Mouse (Mus musculus) ES-E14 (cell line): ENCODE data around the gene Tecpr1. TPM values are rescaled to one million over a fixed set of nuclear protein-coding genes. Genes with fewer than 3 reads are reported as not detected.

Source experiments
- DNase-seq: peaks from one replicate; pipeline ENCODE4 v3.0.0-alpha.2; 2013; ENCODE audit warnings: low read depth, low spot score
- H3K27ac ChIP-seq: 2 replicates; pipeline ENCODE4 v1.5.1; 2012; ENCODE audit warnings: low read depth, mild to moderate bottlenecking, low read length, moderate library complexity, mixed read lengths; ENCODE audit not compliant: poor library complexity, insufficient read depth, severe bottlenecking
- H3K36me3 ChIP-seq: 2 replicates; pipeline ENCODE4 v1.6.1; 2012; ENCODE audit warnings: mild to moderate bottlenecking, low read length, moderate library complexity, mixed read lengths; ENCODE audit not compliant: control insufficient read depth, poor library complexity, insufficient read depth, severe bottlenecking
- H3K4me1 ChIP-seq, 2 experiments: fragments of 150-350 bp in 1 of 2; sonication (generic) in 1 of 2; 2 replicates each; pipeline ENCODE4 v1.6.1; 2012; ENCODE audit warnings: low read length in 2 of 2, mild to moderate bottlenecking in 1 of 2, mixed read lengths in 1 of 2; ENCODE audit not compliant: control insufficient read depth in 2 of 2, insufficient read depth in 2 of 2, poor library complexity in 1 of 2
- H3K4me3 ChIP-seq, 2 experiments: fragments of 150-350 bp in 1 of 2; sonication (generic) in 1 of 2; 2 replicates each; pipeline ENCODE4 v1.5.1; 2012; ENCODE audit warnings: low read length in 2 of 2, low read depth in 1 of 2, mild to moderate bottlenecking in 1 of 2, mixed read lengths in 1 of 2; ENCODE audit not compliant: insufficient read depth in 1 of 2, poor library complexity in 1 of 2, severe bottlenecking in 1 of 2
- H3K9ac ChIP-seq: 2 replicates; pipeline ENCODE4 v1.6.1; 2012; ENCODE audit warnings: low read depth, mild to moderate bottlenecking, low read length, mixed read lengths; ENCODE audit not compliant: poor library complexity, insufficient read depth, severe bottlenecking
- H3K9me3 ChIP-seq: fragments of 150-350 bp; sonication (generic); 2 replicates; pipeline ENCODE4 v1.6.1; 2012; ENCODE audit warnings: low read depth, mild to moderate bottlenecking, low read length; ENCODE audit not compliant: control insufficient read depth, insufficient read depth
- CHD2 ChIP-seq: IDR thresholded peaks from 2 replicates; pipeline ENCODE4 v1.6.1; 2014; ENCODE audit warnings: mild to moderate bottlenecking, low read depth, low read length, inconsistent platforms
- HCFC1 ChIP-seq: IDR thresholded peaks from 2 replicates; pipeline ENCODE4 v1.6.1; 2012; ENCODE audit warnings: low read length, inconsistent platforms, borderline replicate concordance; ENCODE audit not compliant: insufficient read depth
- MAFK ChIP-seq: IDR thresholded peaks from 2 replicates; pipeline ENCODE4 v1.6.1; 2014; ENCODE audit warnings: mild to moderate bottlenecking, low read depth, low read length, inconsistent platforms; ENCODE audit not compliant: insufficient read depth
- ZC3H11A ChIP-seq: IDR thresholded peaks from 2 replicates; pipeline ENCODE4 v1.6.1; 2012; ENCODE audit warnings: low read depth, mild to moderate bottlenecking, inconsistent platforms, low read length, borderline replicate concordance
- ZNF384 ChIP-seq: IDR thresholded peaks from 2 replicates; pipeline ENCODE4 v1.6.1; 2012; ENCODE audit warnings: low read depth, low read length, inconsistent platforms
- in situ Hi-C, 2 experiments: fragments of 600-800 bp; cut with MboI; formaldehyde crosslinking; loops; one replicate each; pipeline ENCODE4 v1.15.1; 2025; ENCODE audit warnings: low sequenced_read_pairs in 2 of 2, inconsistent platforms in 1 of 2; ENCODE audit not compliant: unreplicated experiment in 2 of 2
- total RNA-seq: library from RNA; depleted of rRNA; stranded (reverse); fragments of 300-350 nt; gene quantifications from 2 replicates; pipeline ENCODE4 v1.2.3, GENCODE M21; 2012

Gene Tecpr1
- total RNA-seq, 1 experiment: 18.3 TPM

- Histone ChIP-seq H3K9ac (no peak overlapping the region), H3K9me3 (no peaks in the 10 kb centered on the region), H3K27ac (no peak overlapping the region), H3K4me1 (peaks cover 0 to 27% of the 10 kb centered on the region in 2 experiments), H3K36me3 (peaks cover 6% of the 10 kb centered on the region), H3K4me3 (peak overlapping the region; percentile 44 to 49)
- TF ChIP-seq CHD2: no peak
- no peak for TF ChIP-seq ZC3H11A
- TF ChIP-seq MAFK: no peak
- no peak for TF ChIP-seq ZNF384
- no peak for TF ChIP-seq HCFC1
- DNase-seq: no peak
- in situ Hi-C loops: no loop called here
Measured at GRCm38 (mm10) chr5:144191026-144191425, 32.4 kb downstream of the Tecpr1 start.

GRCm38 (mm10) chr5:144189950-144190583 lies 33.3 kb downstream of the Tecpr1 start, which contains the start of gene Bhlha15:
Gene Bhlha15, plus strand, starts transcription at chr5:144190286.
- H3K27ac ChIP-seq: no peak within 1 kb of the TSS

GRCm38 (mm10) chr5:144189327-144189726 lies 34.1 kb downstream of the Tecpr1 start:
- Histone ChIP-seq H3K9me3 (no peaks in the 10 kb centered on the region), H3K27ac (no peak overlapping the region), H3K36me3 (peaks cover 17% of the 10 kb centered on the region), H3K9ac (no peak overlapping the region), H3K4me1 (peaks cover 0 to 26% of the 10 kb centered on the region in 2 experiments), H3K4me3 (no peak overlapping the region)
- no peak for TF ChIP-seq HCFC1
- TF ChIP-seq MAFK: no peak
- no peak for TF ChIP-seq CHD2
- TF ChIP-seq ZC3H11A: no peak
- TF ChIP-seq ZNF384: no peak
- no peak for DNase-seq
- in situ Hi-C loops: no loop called here

More at GRCm38 (mm10) chr5:144189950-144190583, 33.3 kb downstream of the Tecpr1 start, which contains the start of gene Bhlha15:
- H3K9me3 ChIP-seq: no peaks in the 10 kb centered on the region
- H3K4me1 ChIP-seq: peaks cover 0 to 24% of the 10 kb centered on the region in 2 experiments
- no peak for DNase-seq
- H3K36me3 ChIP-seq: peaks cover 12% of the 10 kb centered on the region
- no peak within 1 kb of the TSS for H3K9ac ChIP-seq
- TF ChIP-seq CHD2 (no peak), ZC3H11A (no peak), HCFC1 (no peak), ZNF384 (no peak), MAFK (no peak)
- H3K4me3 ChIP-seq: peak within 1 kb of the TSS; percentile 44 to 58
- in situ Hi-C loops: no loop called here

GRCm38 (mm10) chr5:144188422-144188821 lies 35.0 kb downstream of the Tecpr1 start:
- no peak overlapping the region for H3K27ac ChIP-seq
- no peak overlapping the region for H3K9ac ChIP-seq
- in situ Hi-C loops: no loop called here
- peaks cover 2 to 29% of the 10 kb centered on the region in 2 experiments for H3K4me1 ChIP-seq
- DNase-seq: no peak
- no peaks in the 10 kb centered on the region for H3K9me3 ChIP-seq
- H3K36me3 ChIP-seq: peaks cover 17% of the 10 kb centered on the region
- TF ChIP-seq MAFK: no peak
- H3K4me3 ChIP-seq: no peak overlapping the region
